Mouse (Mus musculus): ENCODE measurements around the gene Olfr684.

Gene Olfr684

GRCm38 (mm10) chr7:105163553-105163952, at the start of gene Olfr684:
Olfr684 (minus strand) TSS chr7:105163653.
- DNase-seq (ENCODE audit: low read depth, low spot score): no peak

- no peak for DNase-seq (ENCODE audit: low read depth, low spot score)
These were observed 43.9 kb upstream of the Olfr684 start, which contains the start of gene Olfr686 for GRCm38 (mm10) chr7:105207385-105207784. Olfr686 (minus strand) TSS chr7:105207485.

GRCm38 (mm10) chr7:105185912-105186311, 22.5 kb upstream of the Olfr684 start, which contains the start of gene Olfr685:
Olfr685 (minus strand) TSS chr7:105186012.
- no peak for DNase-seq (ENCODE audit: low read depth, low spot score)

- DNase-seq (ENCODE audit: low read depth, low spot score): no peak
These were observed 7.3 kb upstream of the Olfr684 start for GRCm38 (mm10) chr7:105170773-105171172.

- DNase-seq (ENCODE audit: low read depth, low spot score): no peak
These were observed 16.5 kb downstream of the Olfr684 start, which contains the start of gene Olfr683 for GRCm38 (mm10) chr7:105146912-105147311. Olfr683 (minus strand) TSS chr7:105147012.

GRCm38 (mm10) chr7:105141275-105141674, 22.2 kb downstream of the Olfr684 start:
- no peak for DNase-seq (ENCODE audit: low read depth, low spot score)

GRCm38 (mm10) chr7:105116536-105116935, 46.9 kb downstream of the Olfr684 start, which contains the start of gene Olfr681:
Olfr681 (plus strand) TSS chr7:105116836.
- DNase-seq (ENCODE audit: low read depth, low spot score): no peak
